Comparison of ENCODE assay signal across 9 mouse cellular contexts in the genomic region with DNA sequence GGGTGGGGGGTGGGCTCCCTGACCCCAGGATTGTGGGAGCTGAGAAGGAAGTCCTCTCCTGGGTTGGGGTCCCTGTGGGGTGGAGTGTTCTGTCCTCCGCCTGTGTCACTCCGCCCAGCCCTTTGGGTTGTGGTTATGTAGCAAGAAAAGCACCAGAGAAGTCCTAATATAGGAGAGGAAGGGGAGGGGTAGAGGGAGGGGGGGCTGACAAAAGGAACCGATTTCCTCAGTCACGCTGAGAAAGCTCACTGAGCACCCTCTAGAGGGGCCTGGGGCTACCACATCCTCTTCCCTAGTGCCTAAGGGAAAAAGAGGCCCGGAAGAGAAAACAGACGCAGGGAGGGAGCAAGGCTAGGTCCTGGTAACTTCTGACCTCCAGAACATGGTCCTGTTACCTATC. TPM values are rescaled to one million over a fixed set of nuclear protein-coding genes. Genes with fewer than 3 reads are reported as not detected.
DNase-seq lines count a peak whose midpoint lies in the region; ATAC-seq lines count a peak whose summit lies in the region.
"Had no signal": no experiment of that assay in that cellular context is flagged by ENCODE, and none has a peak within 500 bp of the region (broad histone marks: within the 10 kb centered on the region; RNA-seq: fewer than 3 reads in every experiment).

No protein-coding gene starts in this region.

- no peak for ATAC-seq in heart, embryonic 16.5 days (replicated peaks; ENCODE audit: extremely low read depth, insufficient read depth, low FRiP score)
- no peak for ATAC-seq in forebrain, embryonic 13.5 days
- ATAC-seq in erythroid progenitor cell, adult 5-6 weeks (replicated peaks; ENCODE audit: low FRiP score, poor library complexity, severe bottlenecking): no peak

- H3K27me3 ChIP-seq in heart, embryonic 16.5 days (ENCODE audit: control insufficient read depth, insufficient read depth, low read length): no peaks in the 10 kb centered on the region
- H3K27me3 ChIP-seq in forebrain, embryonic 13.5 days: no peaks in the 10 kb centered on the region

- peaks cover 96% of the 10 kb centered on the region for H3K79me2 ChIP-seq in macrophage (ENCODE audit: inconsistent target)

- WGBS in heart, embryonic 16.5 days: 43% methylated on average over 6 of the region's 6 CpGs
- WGBS in macrophage (ENCODE audit: missing documents): 15% methylated on average over 6 of the region's 6 CpGs
- WGBS in forebrain, embryonic 13.5 days: 27% methylated on average over 6 of the region's 6 CpGs

- peak overlapping the region; percentile 48 for H3K27ac ChIP-seq in heart, embryonic 16.5 days (ENCODE audit: low read length)
- peak overlapping the region; percentile 37 for H3K27ac ChIP-seq in macrophage
- no peak overlapping the region for H3K27ac ChIP-seq in forebrain, embryonic 13.5 days

- no peak overlapping the region for H3K4me3 ChIP-seq in heart, embryonic 16.5 days (ENCODE audit: low read length)
- no peak overlapping the region for H3K4me3 ChIP-seq in macrophage (ENCODE audit: inconsistent target)
- H3K4me3 ChIP-seq in forebrain, embryonic 13.5 days: no peak overlapping the region

- no peak overlapping the region for H3K9ac ChIP-seq in heart, embryonic 16.5 days (ENCODE audit: low read length)
- no peak overlapping the region for H3K9ac ChIP-seq in forebrain, embryonic 13.5 days

- H3K4me1 ChIP-seq in heart, embryonic 16.5 days (ENCODE audit: control insufficient read depth, insufficient read depth, low read length): peaks cover 36% of the 10 kb centered on the region
- H3K4me1 ChIP-seq in forebrain, embryonic 13.5 days: no peaks in the 10 kb centered on the region

- no peaks in the 10 kb centered on the region for H3K36me3 ChIP-seq in heart, embryonic 16.5 days (ENCODE audit: control insufficient read depth, insufficient read depth)
- no peaks in the 10 kb centered on the region for H3K36me3 ChIP-seq in macrophage (ENCODE audit: inconsistent target)
- no peaks in the 10 kb centered on the region for H3K36me3 ChIP-seq in forebrain, embryonic 13.5 days (ENCODE audit: poor library complexity, severe bottlenecking)

- H3K9me3 ChIP-seq in heart, embryonic 16.5 days (replicated peaks; ENCODE audit: control insufficient read depth, low read length): no peaks in the 10 kb centered on the region
- H3K9me3 ChIP-seq in forebrain, embryonic 13.5 days (replicated peaks): no peaks in the 10 kb centered on the region

- H3K4me2 ChIP-seq in heart, embryonic 16.5 days (ENCODE audit: low read depth, low read length): no peak overlapping the region
- no peak overlapping the region for H3K4me2 ChIP-seq in forebrain, embryonic 13.5 days
- H3K4me2 ChIP-seq: midbrain, embryonic 11.5 days had no signal

- peak; percentile 18 for DNase-seq in embryo, embryonic 10.5 days (ENCODE audit: low spot score)
- no peak for DNase-seq in embryo, embryonic 11 days
- peak; percentile 89 for DNase-seq in 416B (ENCODE audit: low read depth)
- no peak for DNase-seq in testis, postnatal 10 days (ENCODE audit: low spot score)

RNA-seq across cellular contexts. Expression of gene Elf4, which starts 33.4 kb away (rescaled TPM):
- 10.0 and 10.1 TPM in 2 replicates for polyA plus RNA-seq in heart, embryonic 16.5 days (2015; fragmentation: Nextera tagmentation; extraction: Ambion mirVana)
- total RNA-seq in macrophage (2018; cell fraction: chromatin; rRNA removed): 10 to 100 TPM; 31.7 to 79.8 (median 65.5) TPM
- 10 to 100 TPM; 37.6 to 92.1 (median 58.9) TPM for total RNA-seq in macrophage (2018; cell fraction: cytosol; rRNA removed)
- total RNA-seq in macrophage (2018; cell fraction: nucleus; rRNA removed): 100 to 1,000 TPM in 3 of 26 experiments, 10 to 100 TPM in 23; 38.6 to 108 (median 69.6) TPM
- polyA plus RNA-seq in macrophage (2018): 29.9 to 41.0 TPM (median 37.3 TPM) in 3 replicates
- polyA plus RNA-seq in forebrain, embryonic 13.5 days (2015; fragmentation: Nextera tagmentation; extraction: Ambion mirVana): 0.43 and 0.72 TPM in 2 replicates
- total RNA-seq in erythroid progenitor cell, adult 5-6 weeks (2015; ENCODE audit: low replicate concordance): 18.0 and 23.5 TPM in 2 replicates
- 5.1 and 10.3 TPM in 2 replicates for total RNA-seq in erythroid progenitor cell, adult 5-6 weeks (2017; ENCODE audit: low replicate concordance)

Comparison
In these comparisons a context has a peak if more than half of its experiments do, and no peak if none do; other contexts are left out.
1. DNase-seq: peak in embryo, embryonic 10.5 days (single experiment) and 416B (single experiment); none in embryo, embryonic 11 days (single experiment) and testis, postnatal 10 days (single experiment).